Mouse (Mus musculus): Measurements from ENCODE around the gene Lrig3. TPM values are rescaled to one million over a fixed set of nuclear protein-coding genes. Genes with fewer than 3 reads are reported as not detected.

Lrig3 gene
- polyA plus RNA-seq, 1 experiment, result 17.9 TPM

GRCm38 (mm10) chr10:125973726-125974125, 7.8 kb downstream of the Lrig3 start:
- no peak overlapping the region for H3K4me3 ChIP-seq (ENCODE audit: low read depth, low read length)
- WGBS, result 84% methylated on average over 7 of the region's 7 CpGs
- TF ChIP-seq POLR2A (IDR thresholded peaks at IDR 0.05; ENCODE audit: low read depth, low read length), result no peak
- TF ChIP-seq CTCF (IDR thresholded peaks at IDR 0.05; ENCODE audit: extremely low read depth, insufficient read length, insufficient replicate concordance, low read depth, low read length), result no peak
- H3K27me3 ChIP-seq (ENCODE audit: control insufficient read depth, insufficient read depth, low read length), result no peaks in the 10 kb centered on the region
- peaks cover 31% of the 10 kb centered on the region for H3K36me3 ChIP-seq (ENCODE audit: control insufficient read depth, insufficient read depth, low read length)
- H3K4me1 ChIP-seq (ENCODE audit: control insufficient read depth, insufficient read depth, insufficient read length, low read length), result peaks cover 14% of the 10 kb centered on the region
- no peak overlapping the region for H3K27ac ChIP-seq (ENCODE audit: insufficient read depth, low read depth, low read length)

DNA sequence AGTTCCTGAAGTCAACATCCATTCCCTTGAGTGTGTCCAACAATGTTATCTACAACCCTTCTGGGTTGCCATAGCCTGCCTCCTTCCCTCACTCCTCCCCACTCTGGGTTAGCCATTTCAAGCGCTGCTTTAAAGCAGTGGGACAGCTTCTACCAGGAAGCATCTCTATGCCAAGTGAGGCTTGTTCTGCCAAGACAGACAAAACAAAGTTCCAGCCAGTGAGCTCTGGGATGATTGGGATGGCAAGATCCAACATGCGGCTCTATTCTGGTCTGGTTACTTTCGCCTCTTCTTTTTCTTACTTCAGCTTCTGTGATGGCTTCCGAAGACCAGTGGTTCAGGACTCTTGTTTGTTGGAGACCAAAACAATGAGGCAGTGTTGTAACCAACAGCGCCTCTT, 16.0 kb downstream of the Lrig3 start:
- Histone ChIP-seq H3K36me3 (ENCODE audit: control insufficient read depth, insufficient read depth, low read length) (peaks cover 21% of the 10 kb centered on the region), H3K27ac (ENCODE audit: insufficient read depth, low read depth, low read length) (no peak overlapping the region), H3K4me1 (ENCODE audit: control insufficient read depth, insufficient read depth, insufficient read length, low read length) (peaks cover 27% of the 10 kb centered on the region), H3K4me3 (ENCODE audit: low read depth, low read length) (no peak overlapping the region), H3K27me3 (ENCODE audit: control insufficient read depth, insufficient read depth, low read length) (no peaks in the 10 kb centered on the region)
- 80% methylated on average over 5 of the region's 5 CpGs for WGBS
- TF ChIP-seq POLR2A (IDR thresholded peaks at IDR 0.05; ENCODE audit: low read depth, low read length), result no peak
- no peak for TF ChIP-seq CTCF (IDR thresholded peaks at IDR 0.05; ENCODE audit: extremely low read depth, insufficient read length, insufficient replicate concordance, low read depth, low read length)

GRCm38 (mm10) chr10:125984473-125985035, 18.6 kb downstream of the Lrig3 start:
- H3K27me3 ChIP-seq (ENCODE audit: control insufficient read depth, insufficient read depth, low read length), result no peaks in the 10 kb centered on the region
- peaks cover 23% of the 10 kb centered on the region for H3K36me3 ChIP-seq (ENCODE audit: control insufficient read depth, insufficient read depth, low read length)
- peaks cover 18% of the 10 kb centered on the region for H3K4me1 ChIP-seq (ENCODE audit: control insufficient read depth, insufficient read depth, insufficient read length, low read length)
- H3K27ac ChIP-seq (ENCODE audit: insufficient read depth, low read depth, low read length), result no peak overlapping the region
- no peak overlapping the region for H3K4me3 ChIP-seq (ENCODE audit: low read depth, low read length)
- WGBS, result 84% methylated on average over 9 of the region's 9 CpGs
- no peak for TF ChIP-seq CTCF (IDR thresholded peaks at IDR 0.05; ENCODE audit: extremely low read depth, insufficient read length, insufficient replicate concordance, low read depth, low read length)
- TF ChIP-seq POLR2A (IDR thresholded peaks at IDR 0.05; ENCODE audit: low read depth, low read length), result no peak

DNA sequence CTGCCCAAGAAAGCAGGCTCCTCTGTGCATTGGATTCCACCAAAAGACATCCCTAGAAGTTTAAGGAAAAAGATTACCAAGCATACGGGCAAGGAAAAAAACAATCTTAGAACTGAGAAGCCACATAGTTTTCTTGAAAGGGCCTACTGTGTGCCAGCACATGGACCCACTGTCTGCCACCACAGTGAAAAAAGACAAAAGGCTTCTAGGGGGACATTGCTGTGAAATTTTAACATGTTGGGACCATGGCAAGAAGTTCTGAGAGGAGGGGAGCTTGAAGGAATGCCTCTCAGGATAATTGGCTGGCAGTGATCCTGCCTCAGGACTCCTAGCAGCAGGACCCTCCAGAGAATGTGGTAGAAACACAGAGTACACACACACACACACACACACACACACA, 19.8 kb downstream of the Lrig3 start:
- H3K4me3 ChIP-seq (ENCODE audit: low read depth, low read length), result no peak overlapping the region
- no peak for TF ChIP-seq CTCF (IDR thresholded peaks at IDR 0.05; ENCODE audit: extremely low read depth, insufficient read length, insufficient replicate concordance, low read depth, low read length)
- no peak for TF ChIP-seq POLR2A (IDR thresholded peaks at IDR 0.05; ENCODE audit: low read depth, low read length)
- H3K27ac ChIP-seq (ENCODE audit: insufficient read depth, low read depth, low read length), result peak overlapping the region; percentile 56
- H3K36me3 ChIP-seq (ENCODE audit: control insufficient read depth, insufficient read depth, low read length), result peaks cover 23% of the 10 kb centered on the region
- 98% methylated on average over 1 of the region's 1 CpGs for WGBS
- peaks cover 18% of the 10 kb centered on the region for H3K4me1 ChIP-seq (ENCODE audit: control insufficient read depth, insufficient read depth, insufficient read length, low read length)
- no peaks in the 10 kb centered on the region for H3K27me3 ChIP-seq (ENCODE audit: control insufficient read depth, insufficient read depth, low read length)

DNA sequence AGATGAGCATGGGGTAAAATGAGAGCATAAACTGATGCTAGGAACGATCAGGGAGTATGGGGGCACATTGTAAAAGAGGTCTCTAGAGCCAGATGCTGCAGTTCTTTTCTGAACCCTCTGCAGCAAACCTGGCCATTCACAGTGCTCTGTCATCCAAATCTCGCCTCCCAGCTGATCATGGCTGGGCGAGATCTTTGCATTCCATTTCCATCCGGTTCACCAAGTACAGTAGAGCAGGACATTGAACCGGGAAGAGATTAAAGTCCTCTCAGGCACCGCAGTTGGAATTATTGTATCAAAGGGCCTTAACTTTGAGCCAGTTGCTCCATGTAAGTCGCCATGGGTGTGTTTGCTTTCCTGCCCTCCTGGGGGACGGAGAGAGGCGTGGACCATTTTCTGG, 20.5 kb downstream of the Lrig3 start:
- no peak for TF ChIP-seq CTCF (IDR thresholded peaks at IDR 0.05; ENCODE audit: extremely low read depth, insufficient read length, insufficient replicate concordance, low read depth, low read length)
- Histone ChIP-seq H3K27me3 (ENCODE audit: control insufficient read depth, insufficient read depth, low read length) (no peaks in the 10 kb centered on the region), H3K4me3 (ENCODE audit: low read depth, low read length) (peak overlapping the region; percentile 6; the same call in 1 of the 2 replicates), H3K36me3 (ENCODE audit: control insufficient read depth, insufficient read depth, low read length) (peaks cover 17% of the 10 kb centered on the region), H3K4me1 (ENCODE audit: control insufficient read depth, insufficient read depth, insufficient read length, low read length) (peaks cover 15% of the 10 kb centered on the region), H3K27ac (ENCODE audit: insufficient read depth, low read depth, low read length) (peak overlapping the region; percentile 76)
- 36% methylated on average over 9 of the region's 9 CpGs for WGBS

DNA sequence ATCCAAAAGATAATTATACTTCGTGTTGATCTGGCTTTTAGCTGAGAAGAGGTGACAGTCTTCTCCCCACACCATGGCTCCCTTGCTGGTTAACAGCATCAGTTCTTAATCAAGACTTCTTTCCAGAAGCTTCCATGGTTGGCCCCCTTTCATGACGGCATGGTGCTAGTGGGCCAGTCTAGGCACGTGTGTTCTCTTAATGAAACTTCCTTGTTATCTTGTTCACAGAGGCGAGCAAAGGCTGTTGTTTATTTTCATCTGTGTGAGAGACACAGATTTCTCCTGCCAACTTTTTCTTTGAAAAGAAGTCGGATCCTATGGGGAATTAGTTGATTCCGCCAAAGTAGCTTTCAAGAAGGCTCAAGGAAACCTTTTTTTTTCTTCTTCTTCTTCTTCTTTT, 21.3 kb downstream of the Lrig3 start:
- Histone ChIP-seq H3K4me3 (ENCODE audit: low read depth, low read length) (no peak overlapping the region), H3K27me3 (ENCODE audit: control insufficient read depth, insufficient read depth, low read length) (no peaks in the 10 kb centered on the region), H3K4me1 (ENCODE audit: control insufficient read depth, insufficient read depth, insufficient read length, low read length) (peaks cover 15% of the 10 kb centered on the region), H3K36me3 (ENCODE audit: control insufficient read depth, insufficient read depth, low read length) (peaks cover 18% of the 10 kb centered on the region), H3K27ac (ENCODE audit: insufficient read depth, low read depth, low read length) (0 out of 2 replicates have a peak overlapping the region, but pooled peaks have one; percentile 76)
- TF ChIP-seq POLR2A (IDR thresholded peaks at IDR 0.05; ENCODE audit: low read depth, low read length), result no peak
- TF ChIP-seq CTCF (IDR thresholded peaks at IDR 0.05; ENCODE audit: extremely low read depth, insufficient read length, insufficient replicate concordance, low read depth, low read length), result no peak
- 73% methylated on average over 6 of the region's 6 CpGs for WGBS

- TF ChIP-seq POLR2A (IDR thresholded peaks at IDR 0.05; ENCODE audit: low read depth, low read length) (no peak), CTCF (IDR thresholded peaks at IDR 0.05; ENCODE audit: extremely low read depth, insufficient read length, insufficient replicate concordance, low read depth, low read length) (no peak)
- peaks cover 15% of the 10 kb centered on the region for H3K4me1 ChIP-seq (ENCODE audit: control insufficient read depth, insufficient read depth, insufficient read length, low read length)
- H3K27ac ChIP-seq (ENCODE audit: insufficient read depth, low read depth, low read length), result no peak overlapping the region
These were observed 22.1 kb downstream of the Lrig3 start for GRCm38 (mm10) chr10:125988037-125988436.

More at GRCm38 (mm10) chr10:125988037-125988436, 22.1 kb downstream of the Lrig3 start:
- Histone ChIP-seq H3K36me3 (ENCODE audit: control insufficient read depth, insufficient read depth, low read length) (peaks cover 19% of the 10 kb centered on the region), H3K4me3 (ENCODE audit: low read depth, low read length) (no peak overlapping the region), H3K27me3 (ENCODE audit: control insufficient read depth, insufficient read depth, low read length) (no peaks in the 10 kb centered on the region)
- 82% methylated on average over 11 of the region's 11 CpGs for WGBS
